Mouse (Mus musculus) midbrain, embryonic 12.5 days (tissue): ENCODE results near the gene Fndc1. TPM values are rescaled to one million over a fixed set of nuclear protein-coding genes. Genes with fewer than 3 reads are reported as not detected.

Experiments
- ATAC-seq: fragments of 200-750 bp; cut with Nextera tagmentation; 2 replicates; pipeline ENCODE4 v1.8.0; 2017; ENCODE audit warnings: low read depth, moderate TSS enrichment, moderate library complexity; ENCODE audit not compliant: low FRiP score
- H3K27ac ChIP-seq: fragments of 300-500 bp; sonication (generic); replicated peaks from 2 replicates; pipeline ENCODE4 v1.5.1; 2016; ENCODE audit warnings: mild to moderate bottlenecking
- H3K27me3 ChIP-seq: fragments of 300-500 bp; sonication (generic); 2 replicates; pipeline ENCODE4 v1.6.1; 2016; ENCODE audit warnings: mild to moderate bottlenecking
- H3K36me3 ChIP-seq: fragments of 300-500 bp; sonication (generic); 2 replicates; pipeline ENCODE4 v1.6.1; 2016
- H3K4me1 ChIP-seq: fragments of 300-500 bp; sonication (generic); 2 replicates; pipeline ENCODE4 v1.6.1; 2016
- H3K4me2 ChIP-seq: fragments of 300-500 bp; sonication (generic); replicated peaks from 2 replicates; pipeline ENCODE4 v1.6.1; 2016; ENCODE audit warnings: mild to moderate bottlenecking, moderate library complexity
- H3K4me3 ChIP-seq: fragments of 300-500 bp; sonication (generic); 2 replicates; pipeline ENCODE4 v1.5.1; 2016; ENCODE audit warnings: mild to moderate bottlenecking
- H3K9ac ChIP-seq: fragments of 300-500 bp; sonication (generic); replicated peaks from 2 replicates; pipeline ENCODE4 v1.6.1; 2016; ENCODE audit warnings: mild to moderate bottlenecking, moderate library complexity
- H3K9me3 ChIP-seq: fragments of 300-500 bp; sonication (generic); 2 replicates; pipeline ENCODE4 v1.6.1; 2016; ENCODE audit warnings: mild to moderate bottlenecking
- WGBS: fragments of 180-500 bp; shearing (Covaris S2); methylation state at CpG from one replicate; pipeline ENCODE4 v1.1.7; 2016; 5-methylcytosine and 5-hydroxymethylcytosine counted together
- polyA plus RNA-seq: library from polyadenylated mRNA; unstranded; fragments of >200 nt; fragmentation: Nextera tagmentation; extraction: Ambion mirVana; gene quantifications from 2 replicates; pipeline ENCODE4 v1.2.1, GENCODE M21; 2016

The Fndc1 gene
- polyA plus RNA-seq, 1 experiment from 2014 or later: 0.93 TPM

DNA sequence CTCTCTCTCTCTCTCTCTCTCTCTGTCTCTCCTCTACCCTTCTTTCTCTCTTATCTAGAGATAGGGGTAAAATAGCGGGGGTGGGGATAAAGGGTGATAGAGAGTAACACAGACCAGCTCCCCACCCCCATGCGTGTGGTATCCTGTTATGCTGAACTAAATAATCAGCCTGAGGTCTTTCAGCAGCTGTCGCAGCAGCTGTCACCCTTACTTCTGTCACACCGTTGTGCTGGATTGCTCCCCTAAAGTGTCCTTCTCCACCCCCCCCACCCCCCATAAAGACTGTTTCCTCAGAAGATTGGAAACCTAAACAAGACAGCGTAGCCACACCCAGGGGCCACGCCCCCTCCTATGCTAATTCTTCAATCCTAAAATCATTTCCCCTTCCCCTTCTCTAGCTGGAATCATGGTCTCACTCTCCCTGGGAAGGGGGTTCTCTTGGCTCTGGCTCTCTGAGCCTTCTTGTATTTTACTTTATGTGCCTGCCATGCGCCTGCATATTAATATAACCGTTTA lies 33.8 kb upstream of the Fndc1 start:
- Histone ChIP-seq H3K4me2 (no peak overlapping the region), H3K27ac (no peak overlapping the region), H3K27me3 (no peaks in the 10 kb centered on the region), H3K4me1 (peaks cover 4% of the 10 kb centered on the region; the same call in 1 of the 2 replicates), H3K36me3 (no peaks in the 10 kb centered on the region), H3K4me3 (no peak overlapping the region), H3K9ac (no peak overlapping the region), H3K9me3 (no peaks in the 10 kb centered on the region)
- ATAC-seq: no peak
- 67% methylated on average over 8 of the region's 8 CpGs for WGBS

DNA sequence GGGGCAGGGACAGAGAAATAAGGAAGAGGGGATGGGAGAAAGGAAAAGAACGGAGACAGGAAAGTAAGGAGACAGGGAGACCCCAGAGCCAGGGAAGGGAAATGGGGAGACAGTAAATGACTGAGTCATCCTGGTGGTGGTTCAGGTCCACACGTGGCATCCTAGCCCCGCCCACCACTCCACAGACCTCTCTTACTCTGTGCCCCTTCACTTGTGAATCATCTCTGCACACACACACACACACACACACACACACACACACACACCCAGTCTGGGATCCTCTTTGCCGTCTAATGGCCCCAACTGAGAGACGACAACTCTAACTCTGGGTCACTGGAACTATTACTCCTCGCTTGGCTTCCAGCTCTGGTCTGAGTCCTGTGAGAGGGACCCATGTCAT lies 30.6 kb upstream of the Fndc1 start:
- Histone ChIP-seq H3K36me3 (no peaks in the 10 kb centered on the region), H3K4me2 (no peak overlapping the region), H3K4me1 (peaks cover 4% of the 10 kb centered on the region; the same call in 1 of the 2 replicates), H3K27me3 (no peaks in the 10 kb centered on the region), H3K9ac (no peak overlapping the region), H3K4me3 (no peak overlapping the region), H3K9me3 (no peaks in the 10 kb centered on the region), H3K27ac (no peak overlapping the region)
- 83% methylated on average over 6 of the region's 6 CpGs for WGBS
- no peak for ATAC-seq

DNA sequence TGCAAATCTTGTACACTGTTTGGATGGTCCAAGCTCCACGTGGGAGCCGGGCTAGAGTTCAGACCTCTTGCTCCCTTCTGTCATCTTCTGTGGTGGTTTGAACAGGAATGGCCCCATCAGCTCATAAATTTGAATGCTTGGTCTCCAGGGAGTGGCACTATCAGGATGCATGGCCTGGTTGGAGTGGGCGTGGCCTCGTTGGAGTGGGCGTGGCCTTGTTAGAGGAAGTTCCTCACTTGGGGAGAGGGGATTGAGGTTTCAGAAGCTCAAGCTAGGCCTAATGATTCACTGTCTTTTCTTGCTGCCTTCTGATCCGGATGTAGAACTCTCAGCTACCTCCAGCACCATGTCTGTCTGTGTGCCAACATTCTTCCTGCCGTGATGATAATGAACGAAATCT lies 28.7 kb upstream of the Fndc1 start:
- Histone ChIP-seq H3K4me2 (no peak overlapping the region), H3K9ac (no peak overlapping the region), H3K9me3 (no peaks in the 10 kb centered on the region), H3K4me1 (peaks cover 3% of the 10 kb centered on the region; the same call in 1 of the 2 replicates), H3K4me3 (no peak overlapping the region), H3K27ac (no peak overlapping the region), H3K27me3 (no peaks in the 10 kb centered on the region), H3K36me3 (no peaks in the 10 kb centered on the region)
- WGBS: 77% methylated on average over 8 of the region's 8 CpGs
- ATAC-seq: no peak

DNA sequence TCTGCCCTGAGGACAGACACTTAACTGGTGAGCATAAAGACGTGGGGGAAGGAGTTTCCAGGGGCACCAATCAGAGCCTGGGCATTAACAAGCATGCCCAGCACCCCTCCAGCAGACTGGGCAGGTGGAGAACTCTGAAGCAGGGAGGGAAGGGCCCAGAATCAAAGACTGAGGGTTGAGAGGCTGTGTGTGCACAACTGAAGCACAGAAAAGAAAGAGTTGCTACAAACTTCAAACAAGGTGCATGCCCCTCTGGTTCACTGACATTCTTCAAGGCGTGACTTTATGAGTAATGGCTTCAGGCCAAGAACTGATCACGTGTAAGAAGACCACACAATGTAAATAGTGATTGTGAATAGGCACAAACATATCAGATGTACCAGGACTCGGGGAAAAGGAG lies 24.9 kb upstream of the Fndc1 start:
- no peak for ATAC-seq
- H3K4me1 ChIP-seq: no peaks in the 10 kb centered on the region; the same call in 1 of the 2 replicates
- H3K4me2 ChIP-seq: no peak overlapping the region
- H3K4me3 ChIP-seq: no peak overlapping the region
- H3K27ac ChIP-seq: no peak overlapping the region
- H3K36me3 ChIP-seq: no peaks in the 10 kb centered on the region
- no peaks in the 10 kb centered on the region for H3K9me3 ChIP-seq
- no peak overlapping the region for H3K9ac ChIP-seq
- WGBS: 62% methylated on average over 4 of the region's 4 CpGs
- no peaks in the 10 kb centered on the region for H3K27me3 ChIP-seq

DNA sequence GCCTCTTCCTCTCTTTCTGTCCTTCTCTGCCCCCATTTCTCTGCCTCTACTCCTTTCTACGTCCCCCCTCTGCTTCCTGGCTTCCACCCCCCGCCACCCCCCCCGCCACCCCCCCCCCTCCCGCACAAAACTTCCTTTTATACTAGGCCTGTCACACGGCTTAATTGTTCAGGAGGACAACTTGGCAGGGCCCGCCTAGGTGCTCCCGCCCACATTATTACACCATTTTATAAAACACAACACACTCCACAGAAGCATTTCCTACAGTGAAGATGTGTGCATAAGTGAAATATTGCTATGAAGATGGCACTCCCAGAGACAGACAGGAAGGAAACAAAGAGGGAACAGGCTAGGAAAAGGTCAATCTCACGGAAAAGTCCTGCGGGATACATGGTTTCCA lies 24.4 kb upstream of the Fndc1 start:
- Histone ChIP-seq H3K4me2 (no peak overlapping the region), H3K36me3 (no peaks in the 10 kb centered on the region), H3K9ac (no peak overlapping the region), H3K27ac (no peak overlapping the region), H3K4me3 (no peak overlapping the region), H3K4me1 (no peaks in the 10 kb centered on the region), H3K27me3 (no peaks in the 10 kb centered on the region), H3K9me3 (no peaks in the 10 kb centered on the region)
- ATAC-seq: no peak
- WGBS: 76% methylated on average over 8 of the region's 9 CpGs

- H3K4me3 ChIP-seq: no peak overlapping the region
- no peaks in the 10 kb centered on the region for H3K36me3 ChIP-seq
- no peak overlapping the region for H3K9ac ChIP-seq
- ATAC-seq: no peak
- no peaks in the 10 kb centered on the region for H3K9me3 ChIP-seq
- no peak overlapping the region for H3K4me2 ChIP-seq
- no peaks in the 10 kb centered on the region for H3K4me1 ChIP-seq
- no peaks in the 10 kb centered on the region for H3K27me3 ChIP-seq
- no peak overlapping the region for H3K27ac ChIP-seq
- 60% methylated on average over 6 of the region's 6 CpGs for WGBS
Measured at GRCm38 (mm10) chr17:7850246-7850645, 23.1 kb upstream of the Fndc1 start.

GRCm38 (mm10) chr17:7840505-7841290 lies 13.6 kb upstream of the Fndc1 start:
- Histone ChIP-seq H3K9me3 (no peaks in the 10 kb centered on the region), H3K27ac (no peak overlapping the region), H3K27me3 (no peaks in the 10 kb centered on the region), H3K36me3 (no peaks in the 10 kb centered on the region), H3K4me3 (no peak overlapping the region), H3K9ac (no peak overlapping the region), H3K4me1 (no peaks in the 10 kb centered on the region), H3K4me2 (no peak overlapping the region)
- ATAC-seq: no peak
- WGBS: 84% methylated on average over 12 of the region's 12 CpGs

DNA sequence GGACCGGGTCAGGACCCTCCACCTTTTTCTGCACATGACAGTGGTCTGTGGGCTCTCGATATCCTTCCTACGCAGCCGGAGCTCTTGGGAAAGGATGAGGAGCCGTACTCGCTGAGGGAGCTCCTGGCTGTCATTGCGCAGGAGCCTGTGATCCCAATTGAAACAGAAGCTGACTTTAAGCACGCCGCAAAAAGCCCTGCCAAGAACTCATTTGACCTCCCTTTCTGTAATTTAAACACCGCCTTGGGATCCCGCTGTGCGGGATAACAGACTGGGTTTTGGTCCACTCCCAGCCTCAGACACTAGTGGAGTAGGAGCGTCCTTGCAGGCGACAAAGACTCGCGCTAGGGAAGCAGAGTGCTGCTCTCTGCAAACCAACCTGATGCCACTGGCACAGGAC lies 484 bp upstream of the Fndc1 start:
- 8% methylated on average over 16 of the region's 16 CpGs for WGBS
- Histone ChIP-seq H3K4me3 (peak overlapping the region; percentile 59), H3K9me3 (no peaks in the 10 kb centered on the region), H3K4me2 (peak overlapping the region; percentile 99), H3K27ac (no peak overlapping the region), H3K4me1 (peaks cover 12% of the 10 kb centered on the region), H3K36me3 (no peaks in the 10 kb centered on the region), H3K9ac (peak overlapping the region; percentile 28; the same call in 1 of the 2 replicates), H3K27me3 (peaks cover 50% of the 10 kb centered on the region)
- no peak for ATAC-seq

DNA sequence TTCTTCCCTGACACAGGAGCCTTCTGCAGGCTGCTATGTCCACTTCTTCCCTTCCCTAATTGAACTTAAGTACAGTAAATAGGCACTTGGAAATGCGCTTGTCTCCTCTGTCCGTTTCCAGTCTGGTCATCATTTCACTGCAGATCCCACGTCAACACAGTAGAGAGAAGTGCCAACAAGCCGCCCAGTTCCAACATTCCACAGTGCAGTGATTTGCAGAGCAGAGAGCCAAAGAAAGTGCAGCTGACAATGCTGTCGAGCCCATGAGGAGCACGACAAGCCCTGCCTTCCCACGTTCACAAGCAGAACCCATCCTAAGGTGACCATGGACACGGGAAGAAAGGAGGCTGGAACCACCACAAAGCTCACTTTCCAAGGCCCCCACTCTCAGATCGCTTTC lies 1.7 kb downstream of the Fndc1 start:
- Histone ChIP-seq H3K27me3 (peaks cover 50% of the 10 kb centered on the region), H3K9ac (no peak overlapping the region), H3K9me3 (no peaks in the 10 kb centered on the region), H3K27ac (no peak overlapping the region), H3K36me3 (no peaks in the 10 kb centered on the region), H3K4me2 (no peak overlapping the region), H3K4me3 (no peak overlapping the region), H3K4me1 (peaks cover 12% of the 10 kb centered on the region)
- WGBS: 74% methylated on average over 9 of the region's 9 CpGs
- ATAC-seq: no peak

DNA sequence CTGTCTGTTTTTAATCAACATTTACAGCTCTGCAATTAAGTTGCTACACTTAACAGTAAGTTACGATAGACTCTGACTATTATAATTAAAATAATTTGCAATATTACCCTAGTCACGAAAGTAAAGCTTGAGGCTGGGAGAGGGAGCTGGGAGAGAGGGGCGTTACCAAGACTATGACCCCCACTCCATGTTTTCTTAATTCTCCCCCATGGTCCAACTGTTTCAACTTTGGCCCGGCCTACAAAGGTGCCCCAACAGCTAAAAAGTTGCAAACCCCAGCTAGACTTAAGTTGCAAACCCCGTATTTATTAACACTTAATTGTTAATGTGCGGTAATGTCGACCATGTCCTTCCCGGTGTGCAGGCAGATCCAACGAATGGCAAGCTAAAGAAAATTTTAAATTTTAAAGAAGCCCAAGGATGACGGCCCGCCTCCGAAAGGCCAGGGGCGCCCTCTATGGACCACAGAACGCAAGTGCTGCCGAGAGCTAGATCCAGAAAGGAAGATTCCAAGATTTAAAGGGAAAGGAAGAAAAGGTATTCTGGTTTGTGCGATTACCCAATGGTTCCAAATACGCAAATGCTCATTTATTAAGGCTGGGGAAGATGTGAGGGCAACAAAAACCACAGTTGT lies 5.4 kb downstream of the Fndc1 start:
- H3K9ac ChIP-seq: no peak overlapping the region
- 34% methylated on average over 17 of the region's 17 CpGs for WGBS
- H3K36me3 ChIP-seq: no peaks in the 10 kb centered on the region
- no peak overlapping the region for H3K27ac ChIP-seq
- no peaks in the 10 kb centered on the region for H3K9me3 ChIP-seq
- H3K4me2 ChIP-seq: no peak overlapping the region
- peaks cover under 1% of the 10 kb centered on the region; the same call in 1 of the 2 replicates for H3K4me1 ChIP-seq
- no peak overlapping the region for H3K4me3 ChIP-seq
- peaks cover 20% of the 10 kb centered on the region for H3K27me3 ChIP-seq
- no peak for ATAC-seq

DNA sequence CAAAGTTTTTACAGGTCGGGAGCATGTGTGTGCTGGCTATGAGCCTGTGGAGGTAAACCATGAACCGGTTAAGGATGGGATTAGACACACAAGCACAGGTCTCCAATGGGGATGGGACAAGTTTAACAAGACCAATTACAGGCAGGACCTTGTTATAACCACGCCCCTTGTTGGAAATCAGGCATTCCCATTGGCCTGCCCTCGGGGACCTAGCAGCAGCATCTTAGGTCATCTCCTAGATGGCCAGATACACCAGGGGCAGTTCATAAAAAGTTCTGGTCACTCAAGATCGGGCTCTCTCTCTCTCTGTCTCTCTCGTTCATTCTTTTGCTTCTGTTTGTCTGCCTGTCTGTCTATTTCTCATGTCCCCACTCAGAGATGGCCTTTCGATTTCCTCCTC lies 6.9 kb downstream of the Fndc1 start:
- ATAC-seq: no peak
- Histone ChIP-seq H3K27ac (no peak overlapping the region), H3K9ac (no peak overlapping the region), H3K4me2 (no peak overlapping the region), H3K36me3 (no peaks in the 10 kb centered on the region), H3K27me3 (peaks cover 5% of the 10 kb centered on the region; the same call in 1 of the 2 replicates), H3K9me3 (no peaks in the 10 kb centered on the region), H3K4me3 (no peak overlapping the region), H3K4me1 (no peaks in the 10 kb centered on the region)
- whole genome bisulfite sequencing: 83% methylated on average over 7 of the region's 7 CpGs

DNA sequence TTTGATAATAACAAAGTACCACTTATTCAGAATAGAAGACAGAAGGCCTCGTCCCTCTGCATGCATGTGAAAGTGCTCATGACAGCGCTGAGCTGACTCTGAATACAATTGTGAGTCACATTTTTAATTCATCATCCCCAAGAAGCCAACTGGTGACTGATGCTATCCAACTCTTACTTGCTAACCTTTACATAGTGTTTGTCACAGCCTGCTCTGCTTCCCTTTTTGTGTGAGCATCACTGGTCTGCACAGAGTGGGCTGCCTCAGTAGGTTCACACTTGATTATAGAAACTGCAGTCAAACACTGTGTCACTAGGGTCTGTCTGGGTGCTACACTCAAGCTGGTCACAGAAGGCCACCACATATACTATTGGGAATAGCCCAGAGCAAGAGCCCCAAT lies 10.5 kb downstream of the Fndc1 start:
- no peak overlapping the region for H3K4me3 ChIP-seq
- no peaks in the 10 kb centered on the region for H3K27me3 ChIP-seq
- no peaks in the 10 kb centered on the region for H3K4me1 ChIP-seq
- WGBS: 85% methylated on average over 2 of the region's 2 CpGs
- H3K9me3 ChIP-seq: no peaks in the 10 kb centered on the region
- no peak for ATAC-seq
- no peak overlapping the region for H3K9ac ChIP-seq
- no peak overlapping the region for H3K27ac ChIP-seq
- no peak overlapping the region for H3K4me2 ChIP-seq
- no peaks in the 10 kb centered on the region for H3K36me3 ChIP-seq
